Mouse (Mus musculus): ENCODE data around the gene Ggct. TPM values are rescaled to one million over a fixed set of nuclear protein-coding genes. Genes with fewer than 3 reads are reported as not detected.
A peak's percentile ranks its signal among the peaks of the same experiment; 100 is the strongest.

Ggct gene
- polyA plus RNA-seq, 1 experiment = 4.2 TPM

GRCm38 (mm10) chr6:54979426-54979825 is 13.3 kb downstream of the Ggct start:
- no peaks in the 10 kb centered on the region for H3K27me3 ChIP-seq (ENCODE audit: control insufficient read depth, insufficient read depth, insufficient read length)

GRCm38 (mm10) chr6:54975616-54976015 is 17.1 kb downstream of the Ggct start:
- no peak overlapping the region for H3K4me3 ChIP-seq
- TF ChIP-seq POLR2AphosphoS2 (IDR thresholded peaks at IDR 0.05; ENCODE audit: insufficient read length, low read depth) (no peak), POLR2A (IDR thresholded peaks at IDR 0.05; ENCODE audit: insufficient read length, low read depth) (no peak), MAX (IDR thresholded peaks at IDR 0.05; ENCODE audit: low read depth) (no peak), MYOD1 (IDR thresholded peaks at IDR 0.05; ENCODE audit: control insufficient read depth in 1 of 3, insufficient read length in 2 of 3, low read depth in 2 of 3) (no peak), MYOG (IDR thresholded peaks at IDR 0.05; ENCODE audit: control insufficient read depth in 1 of 3, insufficient read depth in 1 of 3, insufficient read length in 2 of 3, low read depth in 2 of 3) (no peak)
- no peaks in the 10 kb centered on the region for H3K36me3 ChIP-seq (ENCODE audit: control insufficient read depth, insufficient read depth)
- no peaks in the 10 kb centered on the region for H3K27me3 ChIP-seq (ENCODE audit: control insufficient read depth, insufficient read depth, insufficient read length)
- H3K4me2 ChIP-seq (ENCODE audit: low read depth) = no peak overlapping the region
- no peaks in the 10 kb centered on the region for H3K79me2 ChIP-seq (ENCODE audit: control insufficient read depth, insufficient read depth)
- no peak overlapping the region for H3ac ChIP-seq (ENCODE audit: control insufficient read depth, insufficient read length)

More at GRCm38 (mm10) chr6:54979426-54979825, 13.3 kb downstream of the Ggct start:
- no peak overlapping the region for H3ac ChIP-seq (ENCODE audit: control insufficient read depth, insufficient read length)
- H3K4me3 ChIP-seq = no peak overlapping the region
- H3K4me2 ChIP-seq (ENCODE audit: low read depth) = no peak overlapping the region
- no peaks in the 10 kb centered on the region for H3K79me2 ChIP-seq (ENCODE audit: control insufficient read depth, insufficient read depth)
- TF ChIP-seq USF1 (IDR thresholded peaks at IDR 0.05; ENCODE audit: low read depth) (no peak), REST (IDR thresholded peaks at IDR 0.05; ENCODE audit: insufficient read depth, insufficient read length) (no peak), POLR2A (IDR thresholded peaks at IDR 0.05; ENCODE audit: insufficient read length, low read depth) (no peak), CEBPB (IDR thresholded peaks at IDR 0.05; ENCODE audit: insufficient read depth, poor library complexity, severe bottlenecking) (no peak), E2F4 (IDR thresholded peaks at IDR 0.05; ENCODE audit: insufficient read depth) (no peak), TCF12 (IDR thresholded peaks at IDR 0.05; ENCODE audit: insufficient read depth, poor library complexity, severe bottlenecking) (no peak), MYOG (IDR thresholded peaks at IDR 0.05; ENCODE audit: control insufficient read depth in 1 of 3, insufficient read depth in 1 of 3, insufficient read length in 2 of 3, low read depth in 2 of 3) (no peak), MAX (IDR thresholded peaks at IDR 0.05; ENCODE audit: low read depth) (no peak)
- no peaks in the 10 kb centered on the region for H3K36me3 ChIP-seq (ENCODE audit: control insufficient read depth, insufficient read depth)

- H3K4me3 ChIP-seq = no peak overlapping the region
- H3K79me2 ChIP-seq (ENCODE audit: control insufficient read depth, insufficient read depth) = no peaks in the 10 kb centered on the region
- no peaks in the 10 kb centered on the region for H3K27me3 ChIP-seq (ENCODE audit: control insufficient read depth, insufficient read depth, insufficient read length)
- H3K36me3 ChIP-seq (ENCODE audit: control insufficient read depth, insufficient read depth) = no peaks in the 10 kb centered on the region
- no peak for TF ChIP-seq E2F4 (IDR thresholded peaks at IDR 0.05; ENCODE audit: insufficient read depth)
- TF ChIP-seq POLR2AphosphoS2 (IDR thresholded peaks at IDR 0.05; ENCODE audit: insufficient read length, low read depth) = no peak
- no peak for TF ChIP-seq MYOG (IDR thresholded peaks at IDR 0.05; ENCODE audit: control insufficient read depth in 1 of 3, insufficient read depth in 1 of 3, insufficient read length in 2 of 3, low read depth in 2 of 3)
- TF ChIP-seq USF1 (IDR thresholded peaks at IDR 0.05; ENCODE audit: low read depth) = no peak
- no peak for TF ChIP-seq POLR2A (IDR thresholded peaks at IDR 0.05; ENCODE audit: insufficient read length, low read depth)
- no peak for TF ChIP-seq REST (IDR thresholded peaks at IDR 0.05; ENCODE audit: insufficient read depth, insufficient read length)
- TF ChIP-seq TCF3 (IDR thresholded peaks at IDR 0.05; ENCODE audit: insufficient read length, low read depth) = no peak
- no peak for TF ChIP-seq TCF12 (IDR thresholded peaks at IDR 0.05; ENCODE audit: insufficient read depth, poor library complexity, severe bottlenecking)
- TF ChIP-seq CEBPB (IDR thresholded peaks at IDR 0.05; ENCODE audit: insufficient read depth, poor library complexity, severe bottlenecking) = no peak
- TF ChIP-seq MAX (IDR thresholded peaks at IDR 0.05; ENCODE audit: low read depth) = no peak
- TF ChIP-seq MYOD1 (IDR thresholded peaks at IDR 0.05; ENCODE audit: control insufficient read depth in 1 of 3, insufficient read length in 2 of 3, low read depth in 2 of 3) = no peak
- no peak for TF ChIP-seq SRF (IDR thresholded peaks at IDR 0.05; ENCODE audit: control insufficient read depth, insufficient read length, low read depth)
- no peak overlapping the region for H3ac ChIP-seq (ENCODE audit: control insufficient read depth, insufficient read length)
- H3K4me2 ChIP-seq (ENCODE audit: low read depth) = no peak overlapping the region
These were observed 18.2 kb downstream of the Ggct start for GRCm38 (mm10) chr6:54974501-54974900.

- peak overlapping the region; percentile 76 for H3K4me2 ChIP-seq (ENCODE audit: low read depth)
These were observed 19.9 kb downstream of the Ggct start for GRCm38 (mm10) chr6:54972929-54973211.

GRCm38 (mm10) chr6:54972111-54972928 is 20.4 kb downstream of the Ggct start, which contains the start of gene Nod1:
TSS of gene Nod1 (minus strand) at chr6:54972612.
- TF ChIP-seq POLR2A (IDR thresholded peaks at IDR 0.05; ENCODE audit: insufficient read length, low read depth) = peak; percentile 79
- TF ChIP-seq MAX (IDR thresholded peaks at IDR 0.05; ENCODE audit: low read depth) = no peak
- TF ChIP-seq REST (IDR thresholded peaks at IDR 0.05; ENCODE audit: insufficient read depth, insufficient read length) = no peak
- no peak for TF ChIP-seq TCF3 (IDR thresholded peaks at IDR 0.05; ENCODE audit: insufficient read length, low read depth)
- peak in 2 of 3 experiments; percentile 30 to 70 for TF ChIP-seq MYOD1 (IDR thresholded peaks at IDR 0.05; ENCODE audit: control insufficient read depth in 1 of 3, insufficient read length in 2 of 3, low read depth in 2 of 3)
- TF ChIP-seq USF1 (IDR thresholded peaks at IDR 0.05; ENCODE audit: low read depth) = no peak
- TF ChIP-seq CEBPB (IDR thresholded peaks at IDR 0.05; ENCODE audit: insufficient read depth, poor library complexity, severe bottlenecking) = no peak
- TF ChIP-seq SRF (IDR thresholded peaks at IDR 0.05; ENCODE audit: control insufficient read depth, insufficient read length, low read depth) = no peak
- TF ChIP-seq TCF12 (IDR thresholded peaks at IDR 0.05; ENCODE audit: insufficient read depth, poor library complexity, severe bottlenecking) = no peak
- TF ChIP-seq E2F4 (IDR thresholded peaks at IDR 0.05; ENCODE audit: insufficient read depth) = no peak
- peak; percentile 52 for TF ChIP-seq POLR2AphosphoS2 (IDR thresholded peaks at IDR 0.05; ENCODE audit: insufficient read length, low read depth)
- peak in 2 of 3 experiments; percentile 69 to 74 for TF ChIP-seq MYOG (IDR thresholded peaks at IDR 0.05; ENCODE audit: control insufficient read depth in 1 of 3, insufficient read depth in 1 of 3, insufficient read length in 2 of 3, low read depth in 2 of 3)
- Histone ChIP-seq H3ac (ENCODE audit: control insufficient read depth, insufficient read length) (peak within 1 kb of the TSS; percentile 26), H3K36me3 (ENCODE audit: control insufficient read depth, insufficient read depth) (no peaks in the 10 kb centered on the region), H3K27me3 (ENCODE audit: control insufficient read depth, insufficient read depth, insufficient read length) (no peaks in the 10 kb centered on the region), H3K79me2 (ENCODE audit: control insufficient read depth, insufficient read depth) (no peaks in the 10 kb centered on the region), H3K4me3 (peak within 1 kb of the TSS; percentile 31), H3K4me2 (ENCODE audit: low read depth) (peak within 1 kb of the TSS; percentile 76)

More at GRCm38 (mm10) chr6:54972929-54973211, 19.9 kb downstream of the Ggct start:
- H3K27me3 ChIP-seq (ENCODE audit: control insufficient read depth, insufficient read depth, insufficient read length) = no peaks in the 10 kb centered on the region
- peak overlapping the region; percentile 26 for H3ac ChIP-seq (ENCODE audit: control insufficient read depth, insufficient read length)
- no peaks in the 10 kb centered on the region for H3K36me3 ChIP-seq (ENCODE audit: control insufficient read depth, insufficient read depth)
- TF ChIP-seq POLR2AphosphoS2 (IDR thresholded peaks at IDR 0.05; ENCODE audit: insufficient read length, low read depth) = no peak
- H3K4me3 ChIP-seq = peak overlapping the region; percentile 31
- no peaks in the 10 kb centered on the region for H3K79me2 ChIP-seq (ENCODE audit: control insufficient read depth, insufficient read depth)

Measured in myocyte (in vitro differentiated cells).